Mouse (Mus musculus): Measurements from ENCODE around the gene Olfml2b. TPM values are rescaled to one million over a fixed set of nuclear protein-coding genes. Genes with fewer than 3 reads are reported as not detected.

The Olfml2b gene
- polyA plus RNA-seq, 1 experiment from 2014 or later: 17.0 TPM

DNA sequence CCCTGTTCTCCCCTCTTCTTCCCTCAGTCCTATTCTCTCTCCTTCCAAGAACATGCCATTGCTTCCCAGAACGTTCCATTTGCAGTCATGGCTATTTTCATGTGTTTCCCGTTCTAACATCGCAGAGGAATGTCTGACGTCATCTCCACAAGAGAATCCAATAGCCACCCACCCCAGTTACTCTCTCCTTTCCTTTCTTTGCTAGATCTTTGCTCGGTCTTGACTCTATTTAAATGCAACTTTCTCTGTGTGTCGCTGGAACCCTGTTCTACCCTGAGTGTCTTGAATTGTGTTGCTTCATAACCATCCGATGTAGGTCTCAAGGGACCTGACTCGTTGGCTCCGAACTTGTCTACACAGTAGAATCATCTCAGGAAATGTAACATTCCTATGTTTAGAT is 55.2 kb downstream of the Olfml2b start:
- H3K27ac ChIP-seq (ENCODE audit: low read length): no peak overlapping the region
- WGBS: 71% methylated on average over 9 of the region's 9 CpGs
- no peak for ATAC-seq

DNA sequence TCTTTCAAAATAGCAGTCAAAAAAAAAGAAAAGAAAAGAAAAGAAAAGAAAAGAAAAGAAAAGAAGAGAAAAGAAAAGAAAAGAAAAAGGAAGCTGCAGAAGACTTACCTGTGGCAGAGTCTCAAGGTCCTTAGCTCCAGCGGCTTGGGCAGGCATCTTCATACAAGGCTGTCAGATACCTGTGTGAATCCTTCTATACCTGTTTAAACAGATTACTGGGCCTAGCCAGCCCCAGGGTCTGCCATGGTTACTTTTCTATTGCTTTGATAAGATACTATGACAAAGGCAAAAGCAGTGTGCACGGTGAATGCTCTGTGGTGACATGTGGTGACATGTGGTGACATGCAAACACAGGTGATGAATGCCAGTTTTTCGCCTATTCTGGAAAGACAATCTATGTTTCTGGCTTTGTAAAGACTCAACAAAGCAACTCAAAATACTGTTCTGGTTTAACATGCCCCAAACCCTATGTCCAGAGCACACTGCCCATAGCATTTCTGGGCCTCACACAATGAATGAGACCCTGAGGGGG is 56.2 kb downstream of the Olfml2b start:
- no peak overlapping the region for H3K4me2 ChIP-seq (ENCODE audit: low read depth, low read length)
- WGBS: 87% methylated on average over 3 of the region's 3 CpGs

More for the DNA sequence above, 55.2 kb downstream of the Olfml2b start:
- no peak overlapping the region for H3K4me3 ChIP-seq (ENCODE audit: low read length)
- H3K36me3 ChIP-seq (ENCODE audit: control insufficient read depth, insufficient read depth, low read length): no peaks in the 10 kb centered on the region
- H3K27me3 ChIP-seq (replicated peaks; ENCODE audit: control insufficient read depth, insufficient read depth, low read length): no peaks in the 10 kb centered on the region
- H3K9ac ChIP-seq (ENCODE audit: low read depth, low read length): no peak overlapping the region
- 0 out of 2 replicates have a peak, but pooled peaks cover 2% of the 10 kb centered on the region for H3K4me1 ChIP-seq (ENCODE audit: control insufficient read depth, insufficient read depth, low read length)
- no peaks in the 10 kb centered on the region for H3K9me3 ChIP-seq (ENCODE audit: control insufficient read depth, low read length)
- no peak overlapping the region for H3K4me2 ChIP-seq (ENCODE audit: low read depth, low read length)

DNA sequence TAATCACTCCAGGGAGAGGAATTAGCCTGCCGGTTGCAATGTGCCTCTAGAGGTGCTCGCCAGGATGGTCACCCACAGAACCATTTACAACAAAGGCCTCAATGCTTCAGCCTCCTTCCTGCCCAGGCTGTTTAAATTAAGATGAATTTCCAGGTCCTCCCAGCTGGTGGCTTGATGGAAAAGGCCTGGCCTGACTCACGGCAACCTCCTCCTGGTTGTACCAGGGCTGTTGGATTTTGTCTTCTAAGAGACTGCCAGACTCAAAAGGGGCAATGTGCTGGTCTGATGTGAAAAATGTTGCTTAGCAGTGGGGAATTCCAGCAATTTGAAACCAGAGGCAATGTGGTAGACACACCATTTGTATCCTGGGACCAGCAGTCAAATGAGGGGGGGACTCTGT is 56.8 kb downstream of the Olfml2b start:
- Histone ChIP-seq H3K9me3 (ENCODE audit: control insufficient read depth, low read length) (no peaks in the 10 kb centered on the region), H3K27me3 (replicated peaks; ENCODE audit: control insufficient read depth, insufficient read depth, low read length) (no peaks in the 10 kb centered on the region), H3K9ac (ENCODE audit: low read depth, low read length) (no peak overlapping the region), H3K36me3 (ENCODE audit: control insufficient read depth, insufficient read depth, low read length) (no peaks in the 10 kb centered on the region), H3K4me3 (ENCODE audit: low read length) (no peak overlapping the region), H3K4me2 (ENCODE audit: low read depth, low read length) (no peak overlapping the region), H3K27ac (ENCODE audit: low read length) (no peak overlapping the region), H3K4me1 (ENCODE audit: control insufficient read depth, insufficient read depth, low read length) (no peaks in the 10 kb centered on the region)
- 63% methylated on average over 3 of the region's 3 CpGs for WGBS
- no peak for ATAC-seq

More for the DNA sequence above, 56.2 kb downstream of the Olfml2b start:
- Histone ChIP-seq H3K27ac (ENCODE audit: low read length) (no peak overlapping the region), H3K27me3 (replicated peaks; ENCODE audit: control insufficient read depth, insufficient read depth, low read length) (no peaks in the 10 kb centered on the region), H3K36me3 (ENCODE audit: control insufficient read depth, insufficient read depth, low read length) (no peaks in the 10 kb centered on the region), H3K4me1 (ENCODE audit: control insufficient read depth, insufficient read depth, low read length) (no peaks in the 10 kb centered on the region), H3K4me3 (ENCODE audit: low read length) (no peak overlapping the region), H3K9me3 (ENCODE audit: control insufficient read depth, low read length) (no peaks in the 10 kb centered on the region), H3K9ac (ENCODE audit: low read depth, low read length) (no peak overlapping the region)
- no peak for ATAC-seq

DNA sequence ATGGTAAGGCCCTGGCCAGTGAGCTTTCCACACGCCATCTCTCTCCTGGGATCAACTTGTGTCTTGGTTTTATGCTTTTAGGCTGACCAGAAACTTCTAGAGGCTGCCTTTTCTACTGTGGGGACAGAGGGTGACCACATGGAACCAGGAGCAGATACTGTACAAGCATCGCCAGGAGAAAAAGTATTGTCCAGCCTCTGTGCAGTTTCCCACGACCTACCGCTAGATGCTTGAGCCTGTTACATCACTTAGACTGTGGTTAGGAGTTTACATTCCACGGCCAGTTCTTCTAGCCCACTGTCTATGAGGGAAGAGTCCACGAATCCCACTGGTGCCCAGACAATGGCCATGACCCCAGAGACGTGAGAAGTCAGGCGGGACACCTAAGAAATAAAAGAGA is 57.2 kb downstream of the Olfml2b start:
- H3K27ac ChIP-seq (ENCODE audit: low read length): no peak overlapping the region
- no peaks in the 10 kb centered on the region for H3K9me3 ChIP-seq (ENCODE audit: control insufficient read depth, low read length)
- no peaks in the 10 kb centered on the region for H3K36me3 ChIP-seq (ENCODE audit: control insufficient read depth, insufficient read depth, low read length)
- no peak for ATAC-seq
- no peak overlapping the region for H3K4me3 ChIP-seq (ENCODE audit: low read length)
- 71% methylated on average over 8 of the region's 8 CpGs for WGBS
- H3K9ac ChIP-seq (ENCODE audit: low read depth, low read length): no peak overlapping the region
- H3K4me2 ChIP-seq (ENCODE audit: low read depth, low read length): no peak overlapping the region
- no peaks in the 10 kb centered on the region for H3K4me1 ChIP-seq (ENCODE audit: control insufficient read depth, insufficient read depth, low read length)
- H3K27me3 ChIP-seq (replicated peaks; ENCODE audit: control insufficient read depth, insufficient read depth, low read length): no peaks in the 10 kb centered on the region

DNA sequence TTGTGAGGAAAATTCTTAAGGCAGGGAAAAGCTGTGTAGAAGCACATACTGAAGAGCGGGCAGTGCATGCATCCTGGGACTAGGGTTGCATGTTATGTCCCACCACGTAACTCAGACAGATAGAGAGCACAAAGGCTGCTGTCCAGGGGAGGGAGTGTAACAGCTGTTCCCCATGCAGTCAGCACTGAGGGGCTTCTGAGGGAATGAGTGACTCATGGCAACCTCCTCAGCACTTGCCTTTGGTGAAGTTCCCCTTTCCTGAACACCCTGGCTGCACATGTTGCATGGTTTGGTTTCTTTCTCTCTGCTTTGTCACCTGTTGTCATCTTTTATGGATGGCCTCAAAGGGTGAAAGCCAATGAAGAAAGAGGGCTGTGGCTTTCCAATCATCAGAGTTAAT is 57.9 kb downstream of the Olfml2b start:
- no peak overlapping the region for H3K4me3 ChIP-seq (ENCODE audit: low read length)
- no peaks in the 10 kb centered on the region for H3K9me3 ChIP-seq (ENCODE audit: control insufficient read depth, low read length)
- H3K4me2 ChIP-seq (ENCODE audit: low read depth, low read length): no peak overlapping the region
- H3K9ac ChIP-seq (ENCODE audit: low read depth, low read length): no peak overlapping the region
- H3K36me3 ChIP-seq (ENCODE audit: control insufficient read depth, insufficient read depth, low read length): no peaks in the 10 kb centered on the region
- ATAC-seq: no peak
- H3K27ac ChIP-seq (ENCODE audit: low read length): no peak overlapping the region
- no peaks in the 10 kb centered on the region for H3K27me3 ChIP-seq (replicated peaks; ENCODE audit: control insufficient read depth, insufficient read depth, low read length)
- WGBS: 62% methylated on average over 2 of the region's 2 CpGs
- H3K4me1 ChIP-seq (ENCODE audit: control insufficient read depth, insufficient read depth, low read length): no peaks in the 10 kb centered on the region

DNA sequence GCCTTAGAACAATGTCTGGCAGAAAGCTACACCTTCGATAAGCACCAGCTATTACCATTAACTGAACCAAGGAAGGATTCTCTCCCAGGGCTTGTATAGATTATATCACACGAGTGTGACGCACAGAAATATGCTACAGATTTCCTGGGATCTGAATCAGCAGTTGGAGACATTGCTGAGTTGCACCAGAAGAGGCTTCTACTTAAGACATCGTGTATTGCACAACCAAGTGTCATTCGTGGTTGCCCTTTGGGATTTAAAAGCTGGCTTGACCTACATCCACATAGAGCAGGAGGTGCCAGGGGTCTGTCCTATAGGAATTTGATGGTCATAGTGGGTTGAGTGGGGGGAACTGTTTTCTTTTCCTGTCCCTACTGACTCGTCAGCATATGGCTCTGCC is 58.6 kb downstream of the Olfml2b start:
- WGBS: 86% methylated on average over 6 of the region's 6 CpGs
- Histone ChIP-seq H3K9me3 (ENCODE audit: control insufficient read depth, low read length) (no peaks in the 10 kb centered on the region), H3K9ac (ENCODE audit: low read depth, low read length) (no peak overlapping the region), H3K36me3 (ENCODE audit: control insufficient read depth, insufficient read depth, low read length) (no peaks in the 10 kb centered on the region), H3K27ac (ENCODE audit: low read length) (no peak overlapping the region), H3K4me2 (ENCODE audit: low read depth, low read length) (no peak overlapping the region), H3K27me3 (replicated peaks; ENCODE audit: control insufficient read depth, insufficient read depth, low read length) (no peaks in the 10 kb centered on the region), H3K4me3 (ENCODE audit: low read length) (no peak overlapping the region), H3K4me1 (ENCODE audit: control insufficient read depth, insufficient read depth, low read length) (no peaks in the 10 kb centered on the region)
- ATAC-seq: no peak

DNA sequence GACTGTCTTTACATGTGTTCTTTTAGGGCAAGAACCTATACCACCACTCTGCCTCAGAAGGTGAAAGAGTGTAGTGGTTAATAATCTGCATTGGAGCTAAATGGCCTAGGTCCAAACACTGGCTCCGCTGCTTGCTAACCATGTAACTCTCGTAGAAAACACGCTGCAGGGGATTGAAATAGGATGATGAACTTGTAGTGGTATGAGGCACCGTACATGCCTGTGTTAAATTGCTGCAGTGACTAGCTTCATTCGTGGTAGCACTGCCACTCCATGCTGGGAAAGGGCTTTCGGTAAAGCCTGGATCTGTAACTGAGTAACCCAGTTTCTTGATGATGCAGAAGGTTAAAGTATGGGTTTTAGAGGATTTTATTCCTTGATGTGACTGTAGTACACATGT is 59.8 kb downstream of the Olfml2b start:
- no peaks in the 10 kb centered on the region for H3K9me3 ChIP-seq (ENCODE audit: control insufficient read depth, low read length)
- no peak overlapping the region for H3K27ac ChIP-seq (ENCODE audit: low read length)
- no peaks in the 10 kb centered on the region for H3K27me3 ChIP-seq (replicated peaks; ENCODE audit: control insufficient read depth, insufficient read depth, low read length)
- no peak overlapping the region for H3K9ac ChIP-seq (ENCODE audit: low read depth, low read length)
- no peaks in the 10 kb centered on the region; the same call in 1 of the 2 replicates for H3K36me3 ChIP-seq (ENCODE audit: control insufficient read depth, insufficient read depth, low read length)
- H3K4me1 ChIP-seq (ENCODE audit: control insufficient read depth, insufficient read depth, low read length): no peaks in the 10 kb centered on the region
- ATAC-seq: no peak
- no peak overlapping the region for H3K4me2 ChIP-seq (ENCODE audit: low read depth, low read length)
- 88% methylated on average over 6 of the region's 6 CpGs for WGBS
- no peak overlapping the region for H3K4me3 ChIP-seq (ENCODE audit: low read length)

DNA sequence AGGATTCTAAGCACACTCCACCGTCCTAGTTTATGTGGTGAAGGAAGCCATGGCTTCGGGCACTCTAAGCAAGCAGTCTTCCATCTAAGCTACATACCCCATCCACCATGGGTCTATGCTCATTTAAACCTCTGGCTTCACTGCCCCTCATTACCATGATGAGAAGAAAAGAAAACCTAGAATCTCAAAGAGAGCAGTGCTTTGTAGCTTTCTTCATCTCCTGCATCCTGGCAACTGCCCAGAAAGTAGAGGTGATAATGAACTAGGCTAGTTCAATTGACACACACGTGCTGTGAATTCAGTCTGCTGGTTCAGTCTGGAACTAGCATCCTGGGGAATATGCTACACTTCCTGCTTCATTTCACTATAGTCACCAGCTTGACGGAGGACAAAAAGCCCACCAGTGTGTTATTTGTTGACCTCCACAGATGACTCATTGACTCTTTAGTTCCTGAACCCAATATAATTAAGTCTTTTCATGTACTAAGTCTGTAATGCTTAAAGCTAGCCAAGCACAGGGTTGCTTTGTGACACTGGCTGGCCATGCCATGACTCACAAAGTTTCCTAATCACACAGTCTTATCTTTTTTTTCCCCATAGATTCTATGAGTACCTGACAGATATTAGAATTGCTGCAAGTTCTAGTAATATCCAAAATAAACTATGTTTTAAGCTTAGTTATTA is 60.7 kb downstream of the Olfml2b start:
- Histone ChIP-seq H3K27me3 (replicated peaks; ENCODE audit: control insufficient read depth, insufficient read depth, low read length) (no peaks in the 10 kb centered on the region), H3K4me1 (ENCODE audit: control insufficient read depth, insufficient read depth, low read length) (no peaks in the 10 kb centered on the region), H3K9ac (ENCODE audit: low read depth, low read length) (no peak overlapping the region), H3K4me2 (ENCODE audit: low read depth, low read length) (no peak overlapping the region), H3K27ac (ENCODE audit: low read length) (no peak overlapping the region), H3K36me3 (ENCODE audit: control insufficient read depth, insufficient read depth, low read length) (no peaks in the 10 kb centered on the region; the same call in 1 of the 2 replicates), H3K9me3 (ENCODE audit: control insufficient read depth, low read length) (no peaks in the 10 kb centered on the region), H3K4me3 (ENCODE audit: low read length) (no peak overlapping the region)
- WGBS: 77% methylated on average over 4 of the region's 4 CpGs
- no peak for ATAC-seq

DNA sequence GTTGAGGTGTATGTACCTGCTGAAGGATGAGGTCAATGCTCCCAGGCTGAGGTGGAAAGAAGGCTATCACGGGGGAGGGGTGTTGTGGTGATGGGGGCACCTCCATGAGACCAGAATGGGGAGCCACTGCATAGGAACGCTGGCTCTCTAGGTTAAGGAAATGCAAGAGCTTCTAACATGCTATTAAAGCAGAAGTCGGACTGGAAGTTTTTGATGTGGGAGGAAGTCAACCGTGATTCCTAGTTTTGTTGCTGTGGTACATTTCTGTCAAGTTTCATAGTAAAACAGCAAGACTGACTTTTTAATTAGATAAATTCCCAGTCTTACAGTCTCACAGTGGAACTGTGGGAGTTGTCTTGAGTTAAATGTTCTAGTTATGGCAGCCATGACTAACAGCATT is 61.7 kb downstream of the Olfml2b start:
- H3K9ac ChIP-seq (ENCODE audit: low read depth, low read length): no peak overlapping the region
- WGBS: 88% methylated on average over 4 of the region's 4 CpGs

DNA sequence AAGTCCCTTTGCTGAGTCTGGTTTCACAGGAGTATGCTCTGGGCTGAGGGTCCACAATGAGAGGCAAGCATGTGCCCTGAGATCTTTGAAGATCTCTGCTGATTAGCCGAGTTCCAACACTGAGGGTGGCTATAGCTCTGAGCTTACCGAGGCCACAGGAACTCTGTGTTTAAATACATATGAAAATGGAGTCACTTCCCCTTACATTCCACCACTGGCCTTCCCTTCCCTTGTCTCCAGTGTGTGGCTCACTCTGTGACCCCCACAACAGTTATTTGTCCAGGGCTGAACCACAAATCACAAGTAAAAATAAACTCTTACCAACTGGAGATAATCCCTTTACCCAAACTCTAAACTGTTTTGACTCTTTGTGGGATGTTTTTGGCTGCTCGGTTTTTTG is 64.7 kb downstream of the Olfml2b start:
- WGBS: 75% methylated on average over 3 of the region's 3 CpGs
- H3K27ac ChIP-seq (ENCODE audit: low read length): no peak overlapping the region
- H3K4me2 ChIP-seq (ENCODE audit: low read depth, low read length): no peak overlapping the region
- no peaks in the 10 kb centered on the region for H3K9me3 ChIP-seq (ENCODE audit: control insufficient read depth, low read length)
- ATAC-seq: no peak
- no peak overlapping the region for H3K9ac ChIP-seq (ENCODE audit: low read depth, low read length)
- H3K4me1 ChIP-seq (ENCODE audit: control insufficient read depth, insufficient read depth, low read length): no peaks in the 10 kb centered on the region
- no peaks in the 10 kb centered on the region; the same call in 1 of the 2 replicates for H3K36me3 ChIP-seq (ENCODE audit: control insufficient read depth, insufficient read depth, low read length)
- H3K27me3 ChIP-seq (replicated peaks; ENCODE audit: control insufficient read depth, insufficient read depth, low read length): no peaks in the 10 kb centered on the region
- no peak overlapping the region for H3K4me3 ChIP-seq (ENCODE audit: low read length)

More for the DNA sequence above, 61.7 kb downstream of the Olfml2b start:
- H3K4me3 ChIP-seq (ENCODE audit: low read length): no peak overlapping the region
- no peaks in the 10 kb centered on the region for H3K9me3 ChIP-seq (ENCODE audit: control insufficient read depth, low read length)
- H3K4me2 ChIP-seq (ENCODE audit: low read depth, low read length): no peak overlapping the region
- H3K27ac ChIP-seq (ENCODE audit: low read length): no peak overlapping the region
- H3K4me1 ChIP-seq (ENCODE audit: control insufficient read depth, insufficient read depth, low read length): no peaks in the 10 kb centered on the region
- no peaks in the 10 kb centered on the region; the same call in 1 of the 2 replicates for H3K36me3 ChIP-seq (ENCODE audit: control insufficient read depth, insufficient read depth, low read length)
- H3K27me3 ChIP-seq (replicated peaks; ENCODE audit: control insufficient read depth, insufficient read depth, low read length): no peaks in the 10 kb centered on the region
- no peak for ATAC-seq
